Mouse (Mus musculus) MEL (cell line): ENCODE measurements at regions not wholly inside any gene's neighbourhood (a gene's known extent, or its start where the extent isn't known, plus 50 kb on each side); places are given as distances from the start of the nearest gene placed in this dataset.

Experiments used
- DNase-seq: peaks from one replicate; pipeline ENCODE4 v3.0.0; 2011; ENCODE audit warnings: low read depth, low spot score
- H3K27ac ChIP-seq: 2 replicates; pipeline ENCODE4 v1.5.1; 2012; ENCODE audit warnings: low read depth, mild to moderate bottlenecking, control low read depth, low read length, moderate library complexity; ENCODE audit not compliant: control insufficient read depth
- H3K27me3 ChIP-seq, 2 experiments: fragments of 150-350 bp in 1 of 2; sonication (generic) in 1 of 2; 2 replicates each; pipeline ENCODE4 v1.6.1; 2012; ENCODE audit warnings: low read length in 2 of 2, mild to moderate bottlenecking in 2 of 2, improper control_type of control experiment in 1 of 2, moderate library complexity in 1 of 2; ENCODE audit not compliant: insufficient read depth in 2 of 2, control insufficient read depth in 1 of 2
- H3K36me3 ChIP-seq, 2 experiments: 2 replicates each; pipeline ENCODE4 v1.6.1; 2012 to 2014; ENCODE audit warnings: low read length in 2 of 2, improper control_type of control experiment in 1 of 2, inconsistent platforms in 1 of 2, mild to moderate bottlenecking in 1 of 2; ENCODE audit not compliant: insufficient read depth in 2 of 2, control insufficient read depth in 1 of 2
- H3K4me1 ChIP-seq, 2 experiments: fragments of 150-350 bp in 1 of 2; sonication (generic) in 1 of 2; 2 replicates each; pipeline ENCODE4 v1.6.1; 2012; ENCODE audit warnings: low read length in 2 of 2, improper control_type of control experiment in 1 of 2, mild to moderate bottlenecking in 1 of 2; ENCODE audit not compliant: insufficient read depth in 2 of 2, control insufficient read depth in 1 of 2
- H3K4me3 ChIP-seq, 2 experiments: fragments of 150-350 bp in 1 of 2; sonication (generic) in 1 of 2; 2 replicates each; pipeline ENCODE4 v1.5.1; 2012; ENCODE audit warnings: low read depth in 2 of 2, low read length in 2 of 2, mild to moderate bottlenecking in 2 of 2, moderate library complexity in 2 of 2, control low read depth in 1 of 2, improper control_type of control experiment in 1 of 2; ENCODE audit not compliant: control insufficient read depth in 1 of 2, insufficient read depth in 1 of 2
- H3K79me2 ChIP-seq: 2 replicates; pipeline ENCODE4 v1.6.1; 2012; ENCODE audit warnings: mild to moderate bottlenecking, low read length, moderate library complexity; ENCODE audit not compliant: control insufficient read depth, poor library complexity, insufficient read depth
- H3K9ac ChIP-seq: 2 replicates; pipeline ENCODE4 v1.6.1; 2012; ENCODE audit warnings: low read depth, mild to moderate bottlenecking, control low read depth, low read length, moderate library complexity; ENCODE audit not compliant: control insufficient read depth, poor library complexity, severe bottlenecking
- H3K9me3 ChIP-seq: fragments of 150-350 bp; sonication (generic); replicated peaks from 2 replicates; pipeline ENCODE4 v1.6.1; 2012; ENCODE audit warnings: mild to moderate bottlenecking, low read length, improper control_type of control experiment, moderate library complexity; ENCODE audit not compliant: insufficient read depth
- BHLHE40 ChIP-seq: IDR thresholded peaks from 2 replicates; pipeline ENCODE4 v1.6.1; 2012; ENCODE audit warnings: low read depth, mild to moderate bottlenecking, inconsistent platforms, low read length, improper control_type of control experiment, borderline replicate concordance
- CTCF ChIP-seq, 3 experiments: IDR thresholded peaks in 2 of 3; conservative IDR thresholded peaks in 1 of 3; 2 replicates each; pipeline ENCODE4 v1.5.1; 2011 to 2012; ENCODE audit warnings: low read length in 3 of 3, low read depth in 2 of 3, mild to moderate bottlenecking in 2 of 3, improper control_type of control experiment in 1 of 3, inconsistent platforms in 1 of 3, mixed read lengths in 1 of 3, moderate library complexity in 1 of 3; ENCODE audit not compliant: control insufficient read depth in 1 of 3, insufficient read depth in 1 of 3, poor library complexity in 1 of 3, severe bottlenecking in 1 of 3
- E2F4 ChIP-seq: IDR thresholded peaks from 2 replicates; pipeline ENCODE4 v1.6.1; 2011; ENCODE audit warnings: low read depth, low read length, improper control_type of control experiment, borderline replicate concordance
- ELF1 ChIP-seq: IDR thresholded peaks from 2 replicates; pipeline ENCODE4 v1.6.1; 2014; ENCODE audit warnings: low read depth, mild to moderate bottlenecking, inconsistent platforms, low read length, improper control_type of control experiment, moderate library complexity
- EP300 ChIP-seq, 2 experiments: IDR thresholded peaks; 2 replicates each; pipeline ENCODE4 v1.6.1; 2011; ENCODE audit warnings: improper control_type of control experiment in 2 of 2, low read length in 2 of 2, low read depth in 1 of 2, mild to moderate bottlenecking in 1 of 2
- ETS1 ChIP-seq: IDR thresholded peaks from 2 replicates; pipeline ENCODE4 v1.6.1; 2012; ENCODE audit warnings: low read depth, mild to moderate bottlenecking, inconsistent platforms, low read length, improper control_type of control experiment, moderate library complexity
- GATA1 ChIP-seq: IDR thresholded peaks from 2 replicates; pipeline ENCODE4 v1.6.1; 2011; ENCODE audit warnings: low read depth, low read length, improper control_type of control experiment
- MXI1 ChIP-seq: IDR thresholded peaks from 2 replicates; pipeline ENCODE4 v1.6.1; 2011; ENCODE audit warnings: mild to moderate bottlenecking, low read depth, low read length, improper control_type of control experiment
- NELFE ChIP-seq: IDR thresholded peaks from 2 replicates; pipeline ENCODE4 v1.6.1; 2011; ENCODE audit warnings: low read depth, low read length, improper control_type of control experiment
- POLR2A ChIP-seq, 2 experiments: IDR thresholded peaks; 2 replicates each; pipeline ENCODE4 v1.6.1; 2011 to 2012; ENCODE audit warnings: low read length in 2 of 2, mild to moderate bottlenecking in 2 of 2, control low read depth in 1 of 2, improper control_type of control experiment in 1 of 2, low read depth in 1 of 2, moderate library complexity in 1 of 2; ENCODE audit not compliant: control insufficient read depth in 1 of 2, insufficient read depth in 1 of 2, poor library complexity in 1 of 2
- POLR2AphosphoS2 ChIP-seq: IDR thresholded peaks from 2 replicates; pipeline ENCODE4 v1.6.1; 2011; ENCODE audit warnings: low read length, improper control_type of control experiment
- POLR2AphosphoS5 ChIP-seq: IDR thresholded peaks from 2 replicates; pipeline ENCODE4 v1.6.1; 2012; ENCODE audit warnings: low read depth, borderline replicate concordance, mild to moderate bottlenecking, inconsistent platforms, low read length, moderate library complexity, mixed read lengths
- RAD21 ChIP-seq: IDR thresholded peaks from 2 replicates; pipeline ENCODE4 v1.6.1; 2011; ENCODE audit warnings: mild to moderate bottlenecking, low read depth, low read length, improper control_type of control experiment
- RCOR1 ChIP-seq: IDR thresholded peaks from 2 replicates; pipeline ENCODE4 v1.6.1; 2012; ENCODE audit warnings: low read depth, mild to moderate bottlenecking, inconsistent platforms, low read length, improper control_type of control experiment
- SMC3 ChIP-seq: IDR thresholded peaks from 2 replicates; pipeline ENCODE4 v1.6.1; 2011; ENCODE audit warnings: low read depth, low read length, improper control_type of control experiment
- TBP ChIP-seq: IDR thresholded peaks from 2 replicates; pipeline ENCODE4 v1.8.0; 2011; ENCODE audit warnings: low read depth, low read length, improper control_type of control experiment
- TCF12 ChIP-seq: IDR thresholded peaks from 2 replicates; pipeline ENCODE4 v1.6.1; 2014; ENCODE audit warnings: low read depth, mild to moderate bottlenecking, inconsistent platforms, low read length, improper control_type of control experiment, moderate library complexity
- USF2 ChIP-seq, 2 experiments: IDR thresholded peaks; 2 replicates each; pipeline ENCODE4 v1.6.1; 2011 to 2012; ENCODE audit warnings: improper control_type of control experiment in 2 of 2, low read length in 2 of 2, borderline replicate concordance in 1 of 2, inconsistent platforms in 1 of 2, low read depth in 1 of 2, mild to moderate bottlenecking in 1 of 2; ENCODE audit not compliant: insufficient read depth in 1 of 2
- ZC3H11A ChIP-seq: IDR thresholded peaks from 2 replicates; pipeline ENCODE4 v1.6.1; 2012; ENCODE audit warnings: low read depth, mild to moderate bottlenecking, inconsistent platforms, low read length, improper control_type of control experiment
- ZKSCAN1 ChIP-seq: IDR thresholded peaks from 2 replicates; pipeline ENCODE4 v1.6.1; 2012; ENCODE audit warnings: low read depth, mild to moderate bottlenecking, inconsistent platforms, low read length, improper control_type of control experiment, moderate library complexity
- ZNF384 ChIP-seq: IDR thresholded peaks from 2 replicates; pipeline ENCODE4 v1.6.1; 2012; ENCODE audit warnings: low read depth, mild to moderate bottlenecking, inconsistent platforms, low read length, improper control_type of control experiment

DNA sequence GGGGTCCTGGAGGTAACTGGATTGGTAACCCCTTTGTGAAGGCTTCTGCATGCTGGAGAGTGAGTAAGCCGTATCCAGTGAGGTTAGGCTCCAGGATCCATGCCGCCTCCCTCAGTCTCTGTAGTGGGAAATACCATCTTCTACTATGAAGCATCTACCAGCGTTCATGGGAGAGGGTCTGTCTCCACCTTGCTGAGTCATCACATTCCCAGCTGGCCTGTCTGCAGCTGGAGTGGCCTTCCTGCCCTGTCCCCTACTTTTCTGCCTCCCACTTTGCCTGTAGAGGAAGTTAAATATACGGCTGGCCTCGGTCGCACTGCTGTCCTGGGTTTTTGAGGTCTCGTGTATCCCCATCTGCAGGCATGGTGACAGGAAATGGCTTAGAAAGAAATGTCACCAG lies 78.0 kb upstream of the Sec14l1 start:
- Histone ChIP-seq H3K36me3 (peaks cover 0 to 2% of the 10 kb centered on the region in 2 experiments; a peak in 2 of 4 replicates), H3K4me1 (peaks cover 0 to 4% of the 10 kb centered on the region in 2 experiments; a peak in 2 of 4 replicates), H3K27ac (no peak overlapping the region), H3K79me2 (no peaks in the 10 kb centered on the region), H3K4me3 (no peak overlapping the region), H3K27me3 (no peaks in the 10 kb centered on the region; a peak in 1 of 4 replicates), H3K9ac (no peak overlapping the region)
- no peak for DNase-seq
- no peak for TF ChIP-seq ELF1
- TF ChIP-seq ETS1: no peak
- TF ChIP-seq TCF12: no peak
- no peak for TF ChIP-seq SMC3
- no peak for TF ChIP-seq NELFE
- no peak for TF ChIP-seq GATA1
- TF ChIP-seq ZNF384: no peak
- TF ChIP-seq POLR2AphosphoS5: no peak
- no peak for TF ChIP-seq ZKSCAN1
- no peak for TF ChIP-seq RCOR1
- TF ChIP-seq MXI1: no peak
- TF ChIP-seq USF2 (IDR thresholded peaks at IDR 0.05; ENCODE audit: borderline replicate concordance in 1 of 2, insufficient read depth in 1 of 2, low read depth in 1 of 2, low read length in 2 of 2): no peak
- TF ChIP-seq EP300 (IDR thresholded peaks at IDR 0.05; ENCODE audit: low read depth in 1 of 2, low read length in 2 of 2): no peak
- no peak for TF ChIP-seq TBP
- no peak for TF ChIP-seq BHLHE40
- TF ChIP-seq POLR2AphosphoS2: no peak
- TF ChIP-seq, all 39 proteins: peak for 0
- no peaks in the 10 kb centered on the region for H3K9me3 ChIP-seq

GRCm38 (mm10) chr11:117038282-117039106 lies 76.5 kb upstream of the Sec14l1 start:
- TF ChIP-seq RAD21 (peak; percentile 39), CTCF (IDR thresholded peaks at IDR 0.05 in 2 of 3, conservative IDR thresholded peaks at IDR 0.05 in 1 of 3; ENCODE audit: control insufficient read depth in 1 of 3, insufficient read depth in 1 of 3, low read depth in 2 of 3, low read length in 3 of 3, poor library complexity in 1 of 3, severe bottlenecking in 1 of 3) (peak in 1 of 3 experiments; percentile 43; a peak in 2 of 6 replicates), ETS1 (no peak), ZNF384 (peak; percentile 70), SMC3 (peak; percentile 28; the same call in 1 of the 2 replicates), ZC3H11A (peak; percentile 24; the same call in 1 of the 2 replicates), MXI1 (no peak), POLR2A (IDR thresholded peaks at IDR 0.05; ENCODE audit: control insufficient read depth in 1 of 2, insufficient read depth in 1 of 2, low read depth in 1 of 2, low read length in 2 of 2, poor library complexity in 1 of 2) (no peak), TCF12 (no peak), E2F4 (no peak)
- TF ChIP-seq, all 39 proteins: peak for 5
- Histone ChIP-seq H3K9me3 (no peaks in the 10 kb centered on the region), H3K36me3 (no peaks in the 10 kb centered on the region), H3K4me3 (no peak overlapping the region), H3K9ac (no peak overlapping the region), H3K4me1 (no peaks in the 10 kb centered on the region), H3K27ac (no peak overlapping the region), H3K27me3 (no peaks in the 10 kb centered on the region; a peak in 1 of 4 replicates), H3K79me2 (no peaks in the 10 kb centered on the region)
- DNase-seq: peak; percentile 34
